Mouse (Mus musculus): ENCODE results near the gene Slc2a9. TPM values are rescaled to one million over a fixed set of nuclear protein-coding genes. Genes with fewer than 3 reads are reported as not detected.

The Slc2a9 gene
- total and polyA plus RNA-seq, 3 experiments = 1.6 to 2.8 (median 2.3) TPM

- Histone ChIP-seq H3K36me3 (replicated peaks in 1 of 2; ENCODE audit: control insufficient read depth in 1 of 2, insufficient read depth in 1 of 2, low read length in 1 of 2) (peaks cover 95 to 100% of the 10 kb centered on the region in 2 experiments), H3K79me2 (replicated peaks; ENCODE audit: control insufficient read depth, extremely low read depth, insufficient read depth, poor library complexity, severe bottlenecking) (no peaks in the 10 kb centered on the region; the same call in 1 of the 2 replicates), H3K9ac (ENCODE audit: insufficient read depth, low read depth) (no peak overlapping the region), H3K9me3 (replicated peaks; ENCODE audit: low read length) (no peaks in the 10 kb centered on the region), H3K4me1 (ENCODE audit: control insufficient read depth in 1 of 2, insufficient read depth in 2 of 2) (no peaks in the 10 kb centered on the region), H3K4me3 (replicated peaks in 1 of 3; ENCODE audit: low read depth in 2 of 3, low read length in 2 of 3, poor library complexity in 1 of 3) (no peak overlapping the region), H3K4me2 (ENCODE audit: insufficient read depth, low read depth, poor library complexity, severe bottlenecking) (no peak overlapping the region), H3K27me3 (replicated peaks) (no peaks in the 10 kb centered on the region), H3K27ac (ENCODE audit: insufficient read depth, low read depth) (no peak overlapping the region)
- DNase-seq (ENCODE audit: extremely low read depth) = no peak
- TF ChIP-seq ZC3H11A (IDR thresholded peaks at IDR 0.05; ENCODE audit: low read depth, low read length) (no peak), ETS1 (conservative IDR thresholded peaks at IDR 0.05; ENCODE audit: low read depth, low read length) (no peak), RAD21 (IDR thresholded peaks at IDR 0.05; ENCODE audit: low read depth, low read length) (no peak), USF2 (conservative IDR thresholded peaks at IDR 0.05; ENCODE audit: low read depth, low read length) (no peak), TCF12 (IDR thresholded peaks at IDR 0.05; ENCODE audit: low read depth, low read length) (no peak), CTCF (conservative IDR thresholded peaks at IDR 0.05 in 1 of 2, IDR thresholded peaks at IDR 0.05 in 1 of 2; ENCODE audit: low read depth in 2 of 2, low read length in 2 of 2) (no peak), HCFC1 (IDR thresholded peaks at IDR 0.05; ENCODE audit: low read depth, low read length) (no peak), USF1 (IDR thresholded peaks at IDR 0.05; ENCODE audit: low read depth, low read length) (no peak), ZNF384 (IDR thresholded peaks at IDR 0.05; ENCODE audit: low read depth, low read length) (no peak), ELF1 (IDR thresholded peaks at IDR 0.05; ENCODE audit: low read depth, low read length) (no peak), PAX5 (IDR thresholded peaks at IDR 0.05; ENCODE audit: low read length) (no peak), IRF4 (IDR thresholded peaks at IDR 0.05; ENCODE audit: low read depth, low read length) (no peak), NELFE (IDR thresholded peaks at IDR 0.05; ENCODE audit: low read depth, low read length) (no peak), MXI1 (IDR thresholded peaks at IDR 0.05; ENCODE audit: low read depth, low read length) (no peak), MAFK (IDR thresholded peaks at IDR 0.05; ENCODE audit: insufficient replicate concordance, low read length) (no peak), JUND (conservative IDR thresholded peaks at IDR 0.05; ENCODE audit: low read depth, low read length) (no peak)
- in situ Hi-C loops (cut with MboI; ENCODE audit: low pct_ligation_motif_present, low pct_unique_long_range_greater_than_20kb, low sequenced_read_pairs) = no loop called here
- dilution Hi-C loops (cut with MboI; ENCODE audit: extremely low pct_ligation_motif_present, extremely low pct_unique_long_range_greater_than_20kb, low sequenced_read_pairs) = no loop called here
These were observed 40.7 kb upstream of the Slc2a9 start for GRCm38 (mm10) chr5:38543496-38544217.

GRCm38 (mm10) chr5:38541728-38542127 lies 38.8 kb upstream of the Slc2a9 start:
- Histone ChIP-seq H3K4me3 (replicated peaks in 1 of 3; ENCODE audit: low read depth in 2 of 3, low read length in 2 of 3, poor library complexity in 1 of 3) (no peak overlapping the region), H3K79me2 (replicated peaks; ENCODE audit: control insufficient read depth, extremely low read depth, insufficient read depth, poor library complexity, severe bottlenecking) (no peaks in the 10 kb centered on the region; the same call in 1 of the 2 replicates), H3K27ac (ENCODE audit: insufficient read depth, low read depth) (no peak overlapping the region), H3K27me3 (replicated peaks) (no peaks in the 10 kb centered on the region), H3K36me3 (replicated peaks in 1 of 2; ENCODE audit: control insufficient read depth in 1 of 2, insufficient read depth in 1 of 2, low read length in 1 of 2) (peaks cover 95 to 100% of the 10 kb centered on the region in 2 experiments), H3K4me2 (ENCODE audit: insufficient read depth, low read depth, poor library complexity, severe bottlenecking) (no peak overlapping the region), H3K9ac (ENCODE audit: insufficient read depth, low read depth) (no peak overlapping the region), H3K4me1 (ENCODE audit: control insufficient read depth in 1 of 2, insufficient read depth in 2 of 2) (no peaks in the 10 kb centered on the region), H3K9me3 (replicated peaks; ENCODE audit: low read length) (no peaks in the 10 kb centered on the region)
- dilution Hi-C loops (cut with MboI; ENCODE audit: extremely low pct_ligation_motif_present, extremely low pct_unique_long_range_greater_than_20kb, low sequenced_read_pairs) = no loop called here
- no peak for TF ChIP-seq ZKSCAN1 (IDR thresholded peaks at IDR 0.05; ENCODE audit: borderline replicate concordance, low read depth, low read length)
- TF ChIP-seq KAT2A (IDR thresholded peaks at IDR 0.05; ENCODE audit: insufficient replicate concordance, low read length) = no peak
- TF ChIP-seq ELF1 (IDR thresholded peaks at IDR 0.05; ENCODE audit: low read depth, low read length) = no peak
- TF ChIP-seq GABPA (IDR thresholded peaks at IDR 0.05; ENCODE audit: insufficient replicate concordance, low read depth, low read length) = no peak
- no peak for TF ChIP-seq MAX (IDR thresholded peaks at IDR 0.05; ENCODE audit: low read length)
- no peak for TF ChIP-seq UBTF (IDR thresholded peaks at IDR 0.05; ENCODE audit: low read depth, low read length)
- TF ChIP-seq SMC3 (IDR thresholded peaks at IDR 0.05; ENCODE audit: low read depth, low read length) = no peak
- TF ChIP-seq RCOR1 (conservative IDR thresholded peaks at IDR 0.05; ENCODE audit: low read depth, low read length) = no peak
- TF ChIP-seq PAX5 (IDR thresholded peaks at IDR 0.05; ENCODE audit: low read length) = no peak
- TF ChIP-seq ZNF384 (IDR thresholded peaks at IDR 0.05; ENCODE audit: low read depth, low read length) = no peak
- TF ChIP-seq CHD2 (IDR thresholded peaks at IDR 0.05; ENCODE audit: low read length) = no peak
- no peak for TF ChIP-seq USF1 (IDR thresholded peaks at IDR 0.05; ENCODE audit: low read depth, low read length)
- no peak for TF ChIP-seq POLR2AphosphoS2 (IDR thresholded peaks at IDR 0.05; ENCODE audit: low read depth, low read length)
- TF ChIP-seq MAFK (IDR thresholded peaks at IDR 0.05; ENCODE audit: insufficient replicate concordance, low read length) = no peak
- TF ChIP-seq CHD1 (IDR thresholded peaks at IDR 0.05; ENCODE audit: low read depth, low read length) = no peak
- TF ChIP-seq MXI1 (IDR thresholded peaks at IDR 0.05; ENCODE audit: low read depth, low read length) = no peak
- no peak for TF ChIP-seq TCF12 (IDR thresholded peaks at IDR 0.05; ENCODE audit: low read depth, low read length)
- DNase-seq (ENCODE audit: extremely low read depth) = no peak
- in situ Hi-C loops (cut with MboI; ENCODE audit: low pct_ligation_motif_present, low pct_unique_long_range_greater_than_20kb, low sequenced_read_pairs) = no loop called here

All from CH12.LX (cell line).